ENCODE assay signal across 19 mouse cellular contexts in the genomic region with DNA sequence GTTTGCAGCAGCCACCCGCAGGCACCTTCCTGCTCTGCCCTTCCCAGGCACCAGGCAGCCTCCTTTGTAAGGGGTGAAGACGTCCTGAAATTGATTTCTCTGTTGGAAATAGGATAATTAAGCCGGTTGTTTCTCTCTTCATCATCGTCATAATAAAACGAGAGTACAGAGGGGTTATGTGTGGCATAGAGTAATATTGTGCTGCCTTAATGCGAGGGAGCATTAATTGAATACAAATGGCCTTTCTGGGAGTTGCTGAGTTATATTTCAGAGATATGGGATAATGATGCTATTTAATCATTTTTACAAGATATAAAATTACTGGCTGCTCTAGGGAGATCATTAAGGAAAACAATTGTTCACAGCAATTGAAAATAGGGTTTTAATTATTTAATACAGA. TPM values are rescaled to one million over a fixed set of nuclear protein-coding genes. Genes with fewer than 3 reads are reported as not detected.
"Had no signal": no experiment of that assay in that cellular context is flagged by ENCODE, and none has a peak within 500 bp of the region (broad histone marks: within the 10 kb centered on the region; RNA-seq: fewer than 3 reads in every experiment).

No protein-coding gene starts in this region.

- H3K4me3 ChIP-seq: midbrain, embryonic 10.5 days; midbrain, embryonic 12.5 days; myocyte; neural tube, embryonic 12.5 days had no signal

- H3K4me2 ChIP-seq: lung, embryonic 14.5 days; midbrain, embryonic 12.5 days; neural tube, embryonic 12.5 days had no signal

- H3K9ac ChIP-seq: lung, embryonic 14.5 days; midbrain, embryonic 12.5 days; neural tube, embryonic 12.5 days had no signal

- DNase-seq: lung, adult 18-20 months; lung, embryonic 14.5 days; lung, postnatal 10 days; lung, postnatal 4 days; midbrain, embryonic 14.5 days; retina, postnatal 1 day; right cerebral cortex, adult 18-20 months; right cerebral cortex, postnatal 25 days; right cerebral cortex, postnatal 4 days; spleen, adult 18-20 months; thymus, adult 18-20 months; thymus, postnatal 14 days; thymus, postnatal 36 days had no signal

- H3K9me3 ChIP-seq: midbrain, embryonic 10.5 days; midbrain, embryonic 12.5 days; neural tube, embryonic 12.5 days had no signal

- H3K4me1 ChIP-seq: midbrain, embryonic 10.5 days; midbrain, embryonic 12.5 days; neural tube, embryonic 12.5 days had no signal

- ATAC-seq: midbrain, embryonic 16.5 days had no signal

- H3K36me3 ChIP-seq: midbrain, embryonic 10.5 days; midbrain, embryonic 12.5 days; neural tube, embryonic 12.5 days had no signal

- H3K27ac ChIP-seq: midbrain, embryonic 10.5 days; midbrain, embryonic 12.5 days; neural tube, embryonic 12.5 days had no signal

RNA-seq across cellular contexts. Expression of a gene that starts 12.7 kb away (rescaled TPM):
- polyA plus RNA-seq: liver, embryonic 16.5 days; lung, embryonic 14.5 days; myocyte had no signal
